Mouse (Mus musculus) activated CD4-positive, CD25-positive, alpha-beta regulatory T cell, adult 4 months (primary cell): ENCODE data around the gene Entpd7. TPM values are rescaled to one million over a fixed set of nuclear protein-coding genes. Genes with fewer than 3 reads are reported as not detected.

ENCODE experiments used
- ATAC-seq: one replicate; pipeline ENCODE4 v1.8.0; 2017
- polyA plus RNA-seq, 2 experiments: library from polyadenylated mRNA; unstranded; fragments of 100-300 nt; shearing (Covaris generic); gene quantifications; one replicate each; pipeline ENCODE4 v1.2.1; 2017

The Entpd7 gene
- polyA plus RNA-seq, 2 experiments from 2014 or later, result 8.0 TPM

DNA sequence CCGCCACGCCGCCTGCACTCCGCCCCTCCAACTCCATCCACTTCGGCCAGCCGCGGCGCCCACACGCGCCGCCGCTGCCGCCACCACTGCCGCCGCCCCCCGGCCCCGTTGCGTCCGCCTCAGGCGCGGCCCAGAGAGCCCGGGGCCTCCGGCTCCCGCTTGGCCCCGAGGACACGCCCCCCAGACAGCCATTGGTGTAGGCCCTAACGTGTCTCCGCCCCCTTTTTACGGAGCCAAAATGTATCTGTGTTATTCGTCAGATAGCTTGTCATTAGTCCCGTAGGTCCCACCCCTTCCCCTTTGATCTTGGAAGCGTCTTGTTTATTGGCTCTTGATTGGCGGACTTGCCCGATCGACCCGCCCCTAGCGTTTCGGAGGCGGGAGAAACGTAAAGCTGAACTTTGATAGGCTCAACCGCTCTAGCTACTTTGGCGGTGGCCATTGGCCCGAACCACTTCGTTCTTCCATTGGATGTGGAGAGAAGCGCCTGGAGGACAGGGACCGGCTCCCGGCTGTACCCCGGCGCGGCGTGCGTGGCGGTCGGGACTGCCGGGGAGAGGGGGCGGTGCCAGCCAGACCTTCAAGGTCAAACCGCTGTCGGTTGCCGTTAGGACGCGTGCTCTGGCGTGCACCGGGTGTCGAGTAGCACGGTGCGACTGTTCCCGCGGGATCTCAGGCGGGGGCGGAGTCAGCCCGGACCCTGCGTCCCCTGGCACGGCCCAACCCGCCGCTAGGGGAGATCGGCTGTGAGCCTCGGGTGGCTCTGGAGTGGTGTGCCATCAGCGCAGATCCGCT lies 14.5 kb upstream of the Entpd7 start, which contains the start of gene Slc25a28:
Gene Slc25a28, minus strand, starts transcription at position 152 of the 795 bp plus-strand sequence.
- ATAC-seq, result peak; percentile 90

DNA sequence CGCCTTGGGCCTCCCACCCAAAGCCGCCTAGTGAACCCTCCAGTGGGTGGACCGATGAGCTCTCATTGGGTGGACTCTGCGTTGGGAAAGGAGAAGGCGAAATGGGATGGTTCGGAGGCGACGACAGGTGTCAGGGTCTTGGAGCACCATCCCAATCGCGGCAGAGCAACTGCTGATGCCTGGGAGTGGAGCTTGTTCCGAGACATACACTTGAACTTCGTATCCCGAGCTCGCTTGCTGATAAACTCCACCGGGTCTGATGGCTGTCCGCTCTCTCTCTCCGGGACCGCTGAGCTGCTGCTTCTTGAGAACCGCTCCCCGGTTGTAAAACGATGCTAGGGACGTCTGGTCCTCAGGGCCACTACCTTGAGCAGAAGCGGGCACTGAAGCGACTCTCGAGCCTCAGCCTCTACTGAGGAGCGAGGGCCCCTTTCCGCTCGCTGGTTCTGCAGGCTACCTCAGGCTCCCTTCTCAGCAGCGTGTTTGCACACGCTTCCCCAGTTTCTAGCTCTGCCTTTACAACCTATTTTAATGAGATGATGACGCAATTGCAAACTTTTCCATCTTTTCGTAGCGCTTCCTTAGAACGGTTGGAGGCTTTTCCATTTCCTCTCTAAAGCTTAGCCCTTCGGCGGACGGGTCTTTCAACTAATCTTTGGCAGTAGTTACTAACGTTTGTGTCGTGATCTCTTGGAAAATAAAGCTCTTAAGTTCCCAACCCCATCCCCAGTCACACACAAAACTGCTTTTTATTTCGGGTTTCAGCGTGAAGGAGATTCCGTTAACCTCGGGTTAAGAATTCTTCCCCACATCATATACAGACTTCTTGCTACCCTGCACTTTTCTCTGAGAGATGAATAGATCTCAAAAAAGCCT lies 13.7 kb upstream of the Entpd7 start:
- ATAC-seq, result peak; percentile 8

GRCm38 (mm10) chr19:43678467-43679003 lies 10.9 kb upstream of the Entpd7 start:
- no peak for ATAC-seq

DNA sequence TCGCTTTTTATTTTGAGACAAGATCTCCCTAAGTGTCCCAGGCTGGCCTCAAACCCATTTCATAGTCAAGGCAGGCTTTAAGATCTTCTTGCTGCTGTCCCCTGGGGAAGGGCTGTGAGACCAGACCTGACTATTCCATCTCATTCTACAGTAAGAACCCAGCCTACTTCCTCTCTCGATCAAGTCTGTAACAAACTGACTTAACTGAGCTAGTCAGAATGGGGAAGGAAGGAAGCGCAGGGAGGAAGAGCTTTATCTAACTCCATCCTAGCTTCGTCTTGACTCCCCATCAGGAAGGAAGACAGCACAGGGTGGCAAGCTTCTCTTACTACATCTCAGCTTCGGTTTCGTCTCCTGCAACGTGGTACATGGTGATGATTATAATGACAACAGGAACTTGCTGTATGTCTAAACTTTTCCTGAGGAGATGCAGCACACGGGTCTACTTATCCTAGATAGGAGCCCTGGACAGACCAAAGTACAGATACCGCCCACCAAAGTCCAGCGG lies 9.9 kb upstream of the Entpd7 start:
- no peak for ATAC-seq

DNA sequence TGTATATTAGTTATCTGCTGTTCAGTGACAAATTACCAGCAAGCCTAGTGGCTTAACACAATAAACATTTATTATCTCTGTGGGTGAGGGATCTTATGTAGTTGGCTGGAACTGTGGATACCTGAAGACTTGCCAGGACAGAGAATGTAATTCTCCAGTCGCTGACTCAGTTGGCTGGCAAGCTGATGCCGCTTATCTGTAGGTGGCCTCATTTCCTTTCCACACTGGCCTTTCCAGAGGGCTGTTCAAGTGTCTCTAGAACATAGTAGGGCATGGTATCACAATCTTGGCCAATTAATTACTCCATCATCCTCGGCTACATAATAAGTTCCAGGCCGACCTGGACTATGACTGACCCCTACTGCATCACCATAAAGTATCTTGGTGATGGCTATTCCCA lies 7.9 kb upstream of the Entpd7 start:
- no peak for ATAC-seq

DNA sequence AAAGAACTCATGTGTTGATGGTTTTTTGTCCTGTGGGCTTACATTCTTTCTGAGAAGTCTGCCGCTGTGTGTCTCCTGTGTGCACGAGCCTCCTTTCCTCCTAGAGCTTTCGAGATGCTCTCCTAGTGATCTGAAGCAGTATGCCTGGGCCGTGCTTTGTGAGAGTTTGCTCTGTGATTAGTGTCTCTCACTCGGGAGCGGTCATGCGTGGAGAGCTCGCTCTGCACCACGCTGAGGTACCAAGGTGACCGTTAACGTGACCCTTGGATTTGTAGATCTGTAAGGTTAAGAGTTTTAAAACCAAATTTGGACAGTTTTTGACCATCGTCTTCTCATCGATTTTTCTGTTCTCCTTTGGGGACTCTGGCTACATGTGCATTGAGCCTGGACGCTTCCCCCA lies 3.3 kb downstream of the Entpd7 start:
- no peak for ATAC-seq

- ATAC-seq, result no peak
Observed at GRCm38 (mm10) chr19:43695514-43695964, 6.1 kb downstream of the Entpd7 start.

- ATAC-seq, result no peak
Observed at GRCm38 (mm10) chr19:43697666-43698370, 8.3 kb downstream of the Entpd7 start.

GRCm38 (mm10) chr19:43699021-43699762 lies 9.7 kb downstream of the Entpd7 start:
- ATAC-seq, result no peak

GRCm38 (mm10) chr19:43699763-43700155 lies 10.3 kb downstream of the Entpd7 start:
- no peak for ATAC-seq

- no peak for ATAC-seq
Observed at GRCm38 (mm10) chr19:43704211-43704610, 14.7 kb downstream of the Entpd7 start.

GRCm38 (mm10) chr19:43704787-43705497 lies 15.5 kb downstream of the Entpd7 start:
- ATAC-seq, result no peak

- no peak for ATAC-seq
Observed at GRCm38 (mm10) chr19:43708206-43708605, 18.7 kb downstream of the Entpd7 start.

DNA sequence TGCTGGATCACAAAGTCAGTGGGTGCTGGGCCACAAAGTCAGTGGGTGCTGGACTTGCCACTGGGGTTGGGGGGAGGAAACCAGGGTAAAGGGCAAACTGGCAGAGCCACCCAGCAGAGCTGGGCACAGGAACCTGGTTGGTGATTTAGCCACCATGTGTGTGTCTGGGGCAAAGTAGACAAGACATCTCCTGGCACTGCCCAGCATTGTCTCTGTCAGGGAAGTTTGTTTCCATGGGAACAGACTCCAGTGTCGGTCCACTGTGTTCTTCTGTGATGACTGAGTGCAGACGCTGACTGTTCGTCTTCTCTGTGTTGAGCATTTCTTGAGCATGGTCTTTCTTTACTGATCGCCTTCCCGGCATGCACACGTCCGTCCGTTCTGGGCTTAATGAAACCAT lies 19.8 kb downstream of the Entpd7 start:
- ATAC-seq, result no peak

GRCm38 (mm10) chr19:43711159-43711916 lies 21.9 kb downstream of the Entpd7 start:
- ATAC-seq, result peak; percentile 52

- ATAC-seq, result no peak
Observed at GRCm38 (mm10) chr19:43711971-43712370, 22.5 kb downstream of the Entpd7 start.

DNA sequence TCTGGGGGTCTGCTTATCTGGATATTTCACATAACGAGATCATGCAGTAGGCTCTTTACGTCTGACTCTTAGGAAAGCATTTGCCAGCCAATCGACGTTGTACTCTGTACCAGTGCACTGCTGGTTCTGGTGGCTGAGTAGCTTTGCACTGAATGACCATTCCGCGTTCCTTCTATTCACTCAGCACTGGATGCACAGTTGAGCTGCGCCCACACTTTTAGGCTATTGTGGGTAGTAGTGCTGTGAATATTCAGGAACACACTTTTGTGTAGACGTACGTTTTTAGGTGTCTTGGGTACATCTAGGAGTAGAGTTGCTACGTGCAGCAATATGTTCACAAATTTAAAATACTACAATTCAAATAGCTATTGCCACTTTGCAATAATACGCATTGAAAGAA lies 30.6 kb downstream of the Entpd7 start:
- ATAC-seq, result no peak

GRCm38 (mm10) chr19:43722891-43723290 lies 33.4 kb downstream of the Entpd7 start:
- ATAC-seq, result no peak

- ATAC-seq, result no peak
Observed at GRCm38 (mm10) chr19:43723501-43723900, 34.0 kb downstream of the Entpd7 start.

DNA sequence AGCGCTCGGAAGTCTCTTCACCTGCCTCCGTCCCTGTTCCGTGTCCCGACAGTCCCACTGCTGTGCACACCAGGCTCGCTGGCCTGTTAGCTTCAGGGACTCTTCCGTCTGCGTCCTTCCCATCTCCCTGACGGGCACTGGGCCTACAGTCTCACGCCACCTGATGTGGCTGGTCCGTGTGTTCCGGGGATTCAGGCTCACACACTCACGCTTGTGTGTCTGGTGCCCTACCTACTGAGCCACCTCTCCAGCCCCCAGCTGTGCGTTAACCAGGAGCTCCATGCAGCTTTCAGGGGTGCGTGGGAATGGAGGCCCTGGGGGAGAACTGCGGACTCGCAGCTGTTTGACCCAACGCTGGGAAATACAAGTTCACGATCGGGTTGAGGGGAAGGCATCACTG lies 34.7 kb downstream of the Entpd7 start:
- no peak for ATAC-seq
